Mouse (Mus musculus): ENCODE data around the gene Acot1. TPM values are rescaled to one million over a fixed set of nuclear protein-coding genes. Genes with fewer than 3 reads are reported as not detected.

Gene Acot1
- 5.5 TPM for total RNA-seq (2023)

DNA sequence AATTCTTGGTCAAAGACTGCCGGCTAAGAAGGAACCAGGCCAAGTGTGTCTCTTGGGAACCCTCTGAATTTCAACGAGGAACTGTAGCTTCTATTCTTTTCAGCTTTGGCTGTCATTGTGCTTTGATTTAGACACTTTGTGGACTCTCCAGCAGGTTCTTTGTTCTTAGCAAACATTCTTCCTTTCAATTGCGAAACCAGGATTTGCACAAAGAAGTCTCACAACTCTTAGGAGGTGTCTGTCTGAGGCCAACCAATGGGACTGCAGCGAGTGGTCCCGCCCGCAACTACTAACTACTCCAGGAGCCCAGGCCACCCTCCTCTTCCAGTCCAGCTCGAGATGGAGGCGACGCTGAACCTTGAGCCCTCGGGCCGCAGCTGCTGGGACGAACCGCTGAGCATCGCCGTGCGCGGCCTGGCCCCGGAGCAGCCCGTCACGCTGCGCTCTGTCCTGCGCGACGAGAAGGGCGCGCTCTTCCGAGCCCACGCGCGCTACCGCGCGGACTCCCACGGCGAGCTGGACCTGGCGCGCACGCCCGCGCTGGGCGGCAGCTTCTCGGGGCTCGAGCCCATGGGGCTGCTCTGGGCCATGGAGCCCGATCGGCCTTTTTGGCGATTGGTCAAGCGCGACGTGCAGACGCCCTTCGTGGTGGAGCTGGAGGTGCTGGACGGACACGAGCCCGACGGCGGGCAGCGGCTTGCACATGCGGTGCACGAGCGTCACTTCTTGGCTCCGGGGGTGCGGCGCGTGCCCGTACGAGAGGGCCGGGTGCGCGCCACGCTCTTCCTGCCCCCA, at the start of gene Acot1:
Gene Acot1, plus strand, starts transcription at position 320 of the 795 bp plus-strand sequence.

DNA sequence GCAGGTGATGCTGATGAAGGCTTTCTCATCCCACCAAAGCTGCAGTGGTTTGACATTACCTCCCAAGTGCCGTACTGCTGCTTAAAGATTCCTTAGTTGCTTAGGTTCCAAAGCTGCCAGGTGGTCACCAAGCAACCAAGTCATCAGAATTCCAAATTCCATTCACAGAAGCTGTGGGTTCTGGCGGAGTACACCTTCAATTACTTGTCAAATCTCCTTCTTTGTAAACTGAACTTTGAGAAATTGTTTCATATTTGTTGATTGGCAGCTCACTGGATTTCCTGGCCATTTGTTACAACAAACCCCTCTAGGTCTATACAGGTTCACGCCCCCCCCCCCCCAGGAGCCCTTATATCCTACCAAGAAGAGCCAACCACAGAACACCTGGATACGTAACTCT, 24.5 kb upstream of the Acot1 start, which contains the start of gene Heatr4:
Gene Heatr4, minus strand, starts transcription at position 101 of the 400 bp plus-strand sequence.

DNA sequence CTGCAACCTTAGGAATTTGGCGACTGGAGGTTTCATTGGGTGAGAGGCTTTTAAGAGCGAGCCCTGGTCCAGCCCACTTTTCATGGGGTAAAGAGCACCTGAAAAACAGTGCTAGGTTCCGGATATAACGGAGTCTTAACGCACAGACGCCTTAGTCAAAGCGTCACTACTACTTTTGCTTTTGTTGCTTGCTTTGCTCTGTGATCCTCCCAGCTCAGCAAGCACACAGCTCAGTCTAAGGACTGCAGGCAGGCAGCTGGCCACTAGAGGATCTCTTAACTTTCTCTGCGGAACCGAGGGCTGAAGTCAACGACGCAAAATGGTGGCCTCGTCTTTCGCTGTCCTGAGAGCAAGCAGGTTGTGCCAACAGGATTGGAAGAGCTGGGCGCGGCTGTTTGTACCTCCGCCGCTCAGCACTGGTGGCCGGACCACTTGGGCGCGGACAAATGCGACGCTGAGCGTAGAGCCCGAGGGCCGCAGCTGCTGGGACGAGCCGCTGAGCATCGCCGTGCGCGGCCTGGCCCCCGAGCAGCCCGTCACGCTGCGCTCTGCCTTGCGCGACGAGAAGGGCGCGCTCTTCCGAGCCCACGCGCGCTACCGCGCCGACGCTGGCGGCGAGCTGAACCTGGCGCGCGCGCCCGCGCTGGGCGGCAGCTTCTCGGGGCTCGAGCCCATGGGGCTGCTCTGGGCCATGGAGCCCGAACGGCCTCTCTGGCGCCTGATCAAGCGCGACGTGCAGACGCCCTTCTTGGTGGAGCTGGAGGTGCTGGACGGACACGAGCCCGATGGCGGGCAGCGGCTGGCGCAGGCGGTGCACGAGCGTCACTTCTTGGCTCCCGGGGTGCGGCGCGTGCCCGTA, 21.5 kb upstream of the Acot1 start, which contains the start of gene Acot2:
Gene Acot2, plus strand, starts transcription at position 279 of the 859 bp plus-strand sequence.

DNA sequence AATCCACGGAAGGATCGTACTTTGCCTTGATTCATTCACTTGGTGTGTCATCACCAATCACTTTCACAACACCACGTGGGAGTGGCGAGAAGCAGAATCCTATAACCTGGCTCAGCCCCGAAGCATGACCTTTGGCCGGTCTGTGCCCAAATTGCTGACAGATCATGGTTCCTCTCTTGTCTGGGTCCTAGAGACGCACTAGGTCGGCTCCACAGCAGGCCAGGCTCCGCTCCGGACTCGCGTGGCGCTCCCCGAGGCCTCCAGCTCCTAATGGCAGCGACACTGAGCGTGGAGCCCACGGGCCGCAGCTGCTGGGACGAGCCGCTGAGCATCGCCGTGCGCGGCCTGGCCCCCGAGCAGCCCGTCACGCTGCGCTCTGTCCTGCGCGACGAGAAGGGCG, 29.0 kb downstream of the Acot1 start, which contains the start of gene Acot4:
Gene Acot4, plus strand, starts transcription at position 139 of the 400 bp plus-strand sequence.

DNA sequence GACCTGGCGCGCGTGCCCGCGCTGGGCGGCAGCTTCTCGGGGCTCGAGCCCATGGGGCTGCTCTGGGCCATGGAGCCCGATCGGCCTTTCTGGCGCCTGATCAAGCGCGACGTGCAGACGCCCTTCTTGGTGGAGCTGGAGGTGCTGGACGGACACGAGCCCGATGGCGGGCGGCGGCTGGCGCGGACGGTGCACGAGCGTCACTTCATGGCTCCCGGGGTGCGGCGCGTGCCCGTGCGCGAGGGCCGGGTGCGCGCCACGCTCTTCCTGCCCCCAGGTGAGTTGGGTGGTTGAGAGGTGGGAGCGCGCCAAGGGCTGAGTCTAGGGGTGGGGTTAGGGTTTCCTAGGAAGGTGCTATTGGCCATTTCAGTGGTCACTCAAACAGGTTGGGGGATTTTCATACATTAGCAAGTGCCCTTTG, 29.4 kb downstream of the Acot1 start, which contains the start of gene Gm49366:
Gene Gm49366, plus strand, starts transcription at position 245 of the 421 bp plus-strand sequence.

DNA sequence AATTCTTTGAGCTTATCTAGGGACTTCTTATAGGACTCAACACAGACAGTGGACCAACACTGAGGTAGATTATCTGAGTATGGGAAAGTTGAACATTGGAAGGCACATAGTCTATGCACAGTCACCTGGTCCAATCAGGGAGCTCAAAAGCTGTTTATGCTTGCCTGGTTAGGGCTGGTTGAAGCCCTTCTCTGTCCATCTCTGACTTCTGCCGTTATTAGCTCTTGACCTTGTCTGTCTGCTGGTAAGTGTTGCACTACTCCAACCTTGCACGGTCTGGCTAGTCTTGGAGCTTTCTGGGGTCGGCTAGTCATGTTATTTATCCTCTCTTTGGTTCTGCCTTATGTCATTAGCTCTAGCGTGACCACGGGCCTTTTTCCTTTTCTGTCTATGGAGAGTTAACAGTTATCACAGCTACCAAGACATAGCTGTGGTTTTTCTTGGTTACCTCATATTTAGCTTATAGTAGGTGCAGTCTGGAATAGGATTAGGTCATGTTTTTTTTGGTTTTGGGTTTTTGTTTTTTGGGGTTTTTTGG, 42.7 kb downstream of the Acot1 start, which contains the start of gene Acot3:
Gene Acot3, plus strand, starts transcription at position 208 of the 538 bp plus-strand sequence.

Other genes starting within 250 kb of the Acot1 start
- gene Papln, start 245.9 kb upstream of the Acot1 start, total RNA-seq (2023): not detected
- 73.5 TPM for gene Numb, start 87.6 kb upstream of the Acot1 start, total RNA-seq (2023)
- gene Riox1, start 58.9 kb upstream of the Acot1 start, total RNA-seq (2023): 27.7 TPM
- gene Heatr4, start 24.6 kb upstream of the Acot1 start, total RNA-seq (2023): not detected
- gene Acot2, start 21.6 kb upstream of the Acot1 start, total RNA-seq (2023): 123 TPM
- not detected for gene Acot4, start 28.9 kb downstream of the Acot1 start, total RNA-seq (2023)
- not detected for gene Gm49366, start 29.4 kb downstream of the Acot1 start, total RNA-seq (2023)
- gene Acot3, start 42.7 kb downstream of the Acot1 start, total RNA-seq (2023): not detected
- gene Acot5, start 59.8 kb downstream of the Acot1 start, total RNA-seq (2023): not detected
- gene Acot6, start 91.2 kb downstream of the Acot1 start, total RNA-seq (2023): 3.0 TPM
- 0.15 TPM for gene Dnal1, start 104.9 kb downstream of the Acot1 start, total RNA-seq (2023)
- 13.6 TPM for gene Pnma1, start 139.0 kb downstream of the Acot1 start, total RNA-seq (2023)
- gene Elmsan1, start 209.4 kb downstream of the Acot1 start, total RNA-seq (2023): 257 TPM